6 mouse cellular contexts compared by ENCODE assay signal in genomic region chr6:107019126-107019525, GRCm38 (mm10).
"Had no signal": no experiment of that assay in that cellular context is flagged by ENCODE, and none has a peak within 500 bp of the region (broad histone marks: within the 10 kb centered on the region; RNA-seq: fewer than 3 reads in every experiment).

No protein-coding gene starts in this region.

- DNase-seq: kidney, adult 8-10 months; kidney, postnatal 4 days; left cerebral cortex, postnatal 4 days; lung, adult 18-20 months; thymus, adult 18-20 months; thymus, postnatal 25 days had no signal
